Mouse (Mus musculus) kidney, adult 2 months (tissue): ENCODE data around the gene Phospho1. TPM values are rescaled to one million over a fixed set of nuclear protein-coding genes. Genes with fewer than 3 reads are reported as not detected.

ENCODE experiments used
- DNase-seq: peaks from one replicate; pipeline ENCODE4 v3.0.0; 2021
- H3K27ac ChIP-seq: fragments of 200-500 bp; 2 replicates; pipeline ENCODE4 v1.5.1; 2012; ENCODE audit warnings: low read depth, low read length, control low read depth, inconsistent platforms; ENCODE audit not compliant: insufficient read depth
- H3K27me3 ChIP-seq: fragments of 200-500 bp; replicated peaks from 2 replicates; pipeline ENCODE4 v1.6.1; 2012; ENCODE audit warnings: mild to moderate bottlenecking, moderate library complexity, low read length, inconsistent platforms; ENCODE audit not compliant: control insufficient read depth, insufficient read depth
- H3K36me3 ChIP-seq: fragments of 200-500 bp; 2 replicates; pipeline ENCODE4 v1.6.1; 2012; ENCODE audit warnings: mild to moderate bottlenecking, moderate library complexity, low read length, inconsistent platforms; ENCODE audit not compliant: control insufficient read depth, insufficient read depth
- H3K4me1 ChIP-seq: fragments of 200-500 bp; 2 replicates; pipeline ENCODE4 v1.6.1; 2011; ENCODE audit warnings: low read length; ENCODE audit not compliant: control insufficient read depth, insufficient read depth
- H3K4me3 ChIP-seq: fragments of 200-500 bp; 2 replicates; pipeline ENCODE4 v1.5.1; 2011; ENCODE audit warnings: mild to moderate bottlenecking, low read depth, low read length, control low read depth; ENCODE audit not compliant: insufficient read depth
- CTCF ChIP-seq: fragments of 200-500 bp; conservative IDR thresholded peaks from 2 replicates; pipeline ENCODE4 v1.5.1; 2011; ENCODE audit warnings: low read depth, mild to moderate bottlenecking, control low read depth, low read length, moderate library complexity, mixed read lengths; ENCODE audit not compliant: insufficient read depth, insufficient read length
- POLR2A ChIP-seq: fragments of 200-500 bp; IDR thresholded peaks from one replicate; pipeline ENCODE4 v1.6.1; 2011; ENCODE audit warnings: low read depth, low read length, control low read depth
- WGBS: fragments of 180-500 bp; shearing (Covaris S2); methylation state at CpG from one replicate; pipeline ENCODE4 v1.1.7; 2018; 5-methylcytosine and 5-hydroxymethylcytosine counted together
- polyA plus RNA-seq: library from polyadenylated mRNA; depleted of rRNA; stranded (reverse); fragments of >200 nt; gene quantifications from 2 replicates; pipeline ENCODE4 v1.2.3, GENCODE M21; 2012

Phospho1 gene
- polyA plus RNA-seq, 1 experiment: 46.5 TPM

DNA sequence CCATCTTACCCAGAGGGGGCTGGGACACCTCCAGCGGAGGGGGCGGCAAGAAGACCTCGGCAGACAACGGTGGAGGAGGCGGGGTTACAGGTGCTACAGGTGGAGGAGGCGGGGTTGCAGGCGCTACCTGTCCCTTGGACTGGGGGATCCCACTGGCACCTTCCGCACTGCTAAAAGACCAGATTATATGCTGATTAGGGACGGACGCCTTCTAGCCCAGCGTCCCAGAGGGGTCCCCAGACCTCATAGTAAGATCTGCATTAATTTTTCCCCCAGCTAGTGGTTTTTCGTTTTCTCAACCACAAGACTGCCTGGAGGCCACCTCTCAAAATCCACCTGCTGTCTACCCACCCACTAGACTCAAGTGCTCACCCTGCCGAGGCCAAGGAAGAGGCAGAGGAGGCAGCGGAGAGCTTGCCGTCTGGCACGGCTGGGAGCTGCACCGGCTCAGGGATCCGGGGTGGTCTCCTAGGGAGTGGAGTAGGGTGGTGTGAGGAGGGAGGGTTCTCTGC lies 9.4 kb downstream of the Phospho1 start:
- H3K36me3 ChIP-seq: no peaks in the 10 kb centered on the region
- DNase-seq: no peak
- no peak overlapping the region for H3K4me3 ChIP-seq
- 0 out of 2 replicates have a peak overlapping the region, but pooled peaks have one; percentile 0 for H3K27ac ChIP-seq
- 39% methylated on average over 18 of the region's 18 CpGs for WGBS
- H3K4me1 ChIP-seq: peaks cover 7% of the 10 kb centered on the region; the same call in 1 of the 2 replicates
- TF ChIP-seq POLR2A: no peak
- no peak for TF ChIP-seq CTCF
- no peaks in the 10 kb centered on the region for H3K27me3 ChIP-seq

DNA sequence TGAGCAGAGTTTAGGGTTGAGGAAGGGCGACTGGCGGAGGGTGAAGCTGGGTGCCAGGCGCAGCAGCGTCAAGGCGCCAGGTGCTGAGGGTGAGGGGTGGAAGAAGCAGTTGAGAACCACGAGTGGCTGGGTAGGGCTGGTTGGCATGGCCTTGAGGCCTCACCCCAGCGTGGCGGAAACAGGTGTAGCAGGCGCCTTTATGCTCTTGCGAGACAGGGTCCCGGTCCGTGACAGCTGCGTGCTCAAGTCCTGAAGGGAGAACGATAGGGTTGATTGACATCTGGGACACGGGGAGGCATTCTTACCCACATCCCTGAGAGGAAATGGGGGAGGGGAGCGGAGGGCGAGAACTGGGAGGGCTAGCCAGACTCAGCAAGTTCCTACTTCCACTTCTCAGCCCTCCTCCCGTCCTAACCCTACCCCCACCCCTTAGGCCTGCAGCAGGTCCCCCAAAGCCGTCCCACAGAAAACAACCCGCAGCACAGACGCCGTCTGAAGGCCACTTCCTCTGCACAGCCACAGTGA lies 9.9 kb downstream of the Phospho1 start:
- DNase-seq: peak; percentile 60
- no peaks in the 10 kb centered on the region for H3K27me3 ChIP-seq
- H3K4me1 ChIP-seq: peaks cover 7% of the 10 kb centered on the region; the same call in 1 of the 2 replicates
- no peak overlapping the region for H3K4me3 ChIP-seq
- 24% methylated on average over 22 of the region's 22 CpGs for WGBS
- 0 out of 2 replicates have a peak overlapping the region, but pooled peaks have one; percentile 0 for H3K27ac ChIP-seq
- TF ChIP-seq POLR2A (no peak), CTCF (no peak)
- no peaks in the 10 kb centered on the region for H3K36me3 ChIP-seq

GRCm38 (mm10) chr11:95834742-95835710 lies 10.7 kb downstream of the Phospho1 start:
- WGBS: 34% methylated on average over 15 of the region's 15 CpGs
- peak; percentile 48 for DNase-seq
- peak overlapping the region; percentile 65 for H3K27ac ChIP-seq
- H3K4me3 ChIP-seq: no peak overlapping the region
- no peaks in the 10 kb centered on the region for H3K27me3 ChIP-seq
- peaks cover 7% of the 10 kb centered on the region; the same call in 1 of the 2 replicates for H3K4me1 ChIP-seq
- no peaks in the 10 kb centered on the region for H3K36me3 ChIP-seq
- TF ChIP-seq CTCF (no peak), POLR2A (no peak)

DNA sequence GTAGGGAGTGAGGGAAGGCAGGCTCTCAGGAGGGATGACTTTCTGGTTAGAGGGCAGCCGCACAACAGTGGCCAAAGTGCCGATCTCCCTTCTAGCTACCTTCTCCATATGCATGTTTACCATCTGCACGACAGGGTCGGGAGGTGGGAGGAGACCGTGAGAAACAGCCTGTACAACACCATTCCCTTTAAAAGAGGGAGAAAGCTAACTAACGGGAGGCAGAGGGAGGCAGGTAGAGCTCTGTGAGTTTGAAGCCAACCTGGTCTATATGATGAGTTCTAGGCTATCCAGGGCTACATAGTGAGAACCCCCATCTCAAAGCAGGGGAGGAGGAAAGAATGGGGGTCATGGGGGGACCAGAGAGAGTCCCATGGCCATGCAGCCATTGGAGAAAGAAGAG lies 11.5 kb downstream of the Phospho1 start:
- 51% methylated on average over 6 of the region's 6 CpGs for WGBS
- DNase-seq: no peak
- H3K36me3 ChIP-seq: no peaks in the 10 kb centered on the region
- TF ChIP-seq POLR2A (no peak), CTCF (no peak)
- no peaks in the 10 kb centered on the region for H3K27me3 ChIP-seq
- no peak overlapping the region for H3K4me3 ChIP-seq
- peak overlapping the region; percentile 65 for H3K27ac ChIP-seq
- peaks cover 7% of the 10 kb centered on the region; the same call in 1 of the 2 replicates for H3K4me1 ChIP-seq

- peak overlapping the region; percentile 65 for H3K27ac ChIP-seq
- H3K4me3 ChIP-seq: no peak overlapping the region
- peaks cover 3% of the 10 kb centered on the region; the same call in 1 of the 2 replicates for H3K4me1 ChIP-seq
- peak; percentile 70 for DNase-seq
- H3K27me3 ChIP-seq: no peaks in the 10 kb centered on the region
- H3K36me3 ChIP-seq: no peaks in the 10 kb centered on the region
- WGBS: 26% methylated on average over 6 of the region's 6 CpGs
- TF ChIP-seq POLR2A: no peak
- no peak for TF ChIP-seq CTCF
These were observed 12.1 kb downstream of the Phospho1 start for GRCm38 (mm10) chr11:95836433-95836832.

GRCm38 (mm10) chr11:95837059-95837458 lies 12.8 kb downstream of the Phospho1 start, which contains the start of gene Gngt2:
Gngt2 (plus strand) TSS chr11:95837216.
- peak within 1 kb of the TSS; percentile 65 for H3K27ac ChIP-seq

GRCm38 (mm10) chr11:95838598-95838997 lies 14.3 kb downstream of the Phospho1 start:
- DNase-seq: no peak
- Histone ChIP-seq H3K4me3 (no peak overlapping the region), H3K4me1 (peaks cover 3% of the 10 kb centered on the region; the same call in 1 of the 2 replicates), H3K27ac (peak overlapping the region; percentile 21), H3K36me3 (no peaks in the 10 kb centered on the region), H3K27me3 (no peaks in the 10 kb centered on the region)
- WGBS: 71% methylated on average over 4 of the region's 4 CpGs
- no peak for TF ChIP-seq POLR2A
- TF ChIP-seq CTCF: no peak

More at GRCm38 (mm10) chr11:95837059-95837458, 12.8 kb downstream of the Phospho1 start, which contains the start of gene Gngt2:
- WGBS: 24% methylated on average over 10 of the region's 10 CpGs
- Histone ChIP-seq H3K36me3 (no peaks in the 10 kb centered on the region), H3K4me3 (no peak within 1 kb of the TSS), H3K4me1 (peaks cover 3% of the 10 kb centered on the region; the same call in 1 of the 2 replicates), H3K27me3 (no peaks in the 10 kb centered on the region)
- DNase-seq: peak; percentile 95
- TF ChIP-seq CTCF (no peak), POLR2A (no peak)
